Mouse (Mus musculus) fat pad, adult 2 months (tissue): ENCODE data around the gene Mgll.
A peak's percentile ranks its signal among the peaks of the same experiment; 100 is the strongest.

Experiments
- DNase-seq: peaks from one replicate; pipeline ENCODE4 v3.0.0-alpha.2; 2011; ENCODE audit warnings: low read depth, low spot score; ENCODE audit errors: extremely low read depth

Mgll gene

DNA sequence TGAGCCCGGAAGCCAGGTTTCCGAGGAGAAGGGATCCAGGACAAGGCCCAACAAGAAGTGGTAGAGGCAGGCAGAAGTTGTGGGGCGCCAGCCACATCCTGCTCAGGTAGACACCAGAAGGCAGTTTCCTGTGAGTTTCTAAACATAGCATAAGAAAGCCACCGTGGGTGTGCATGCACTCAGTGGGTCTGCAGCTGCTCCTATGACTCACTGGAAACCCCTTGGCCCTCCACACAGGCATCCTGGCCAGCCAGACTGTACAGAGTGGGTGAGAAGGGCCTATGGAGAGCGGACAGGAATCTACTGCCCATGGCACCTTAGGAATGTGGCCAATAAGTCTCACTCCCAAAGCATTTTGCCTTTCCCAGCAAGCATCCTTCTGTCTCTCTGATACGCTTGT is 45.5 kb downstream of the Mgll start:
- no peak for DNase-seq

DNA sequence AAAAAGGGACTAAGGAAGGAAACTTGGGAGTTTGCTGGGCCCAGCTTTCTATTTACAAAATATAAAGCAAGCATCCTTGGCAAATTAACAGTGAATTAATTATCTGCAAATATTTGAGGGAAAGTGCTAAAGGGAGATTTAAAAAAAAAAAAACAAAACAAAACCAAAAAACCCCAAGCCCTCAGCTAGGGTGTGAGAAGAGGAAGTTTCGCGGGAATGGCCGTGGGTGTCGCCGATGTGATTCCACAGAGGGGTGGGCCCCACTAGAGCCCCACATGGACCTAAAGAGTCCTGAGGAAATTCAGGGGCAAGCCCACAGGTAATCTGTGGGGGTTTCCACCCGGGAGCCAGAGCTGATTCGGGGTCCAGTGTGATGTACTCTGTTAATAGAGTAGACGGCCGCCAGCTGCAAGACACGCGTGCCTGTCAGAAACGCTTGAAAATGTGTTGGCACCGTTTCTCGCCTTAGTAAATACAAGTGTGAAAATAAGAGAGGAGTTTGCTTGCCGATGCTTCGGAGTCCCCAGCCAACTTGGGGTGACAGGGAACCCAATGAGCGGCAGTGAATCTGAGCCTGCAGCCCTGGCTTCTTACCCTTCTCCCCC is 46.2 kb downstream of the Mgll start:
- DNase-seq, result no peak

DNA sequence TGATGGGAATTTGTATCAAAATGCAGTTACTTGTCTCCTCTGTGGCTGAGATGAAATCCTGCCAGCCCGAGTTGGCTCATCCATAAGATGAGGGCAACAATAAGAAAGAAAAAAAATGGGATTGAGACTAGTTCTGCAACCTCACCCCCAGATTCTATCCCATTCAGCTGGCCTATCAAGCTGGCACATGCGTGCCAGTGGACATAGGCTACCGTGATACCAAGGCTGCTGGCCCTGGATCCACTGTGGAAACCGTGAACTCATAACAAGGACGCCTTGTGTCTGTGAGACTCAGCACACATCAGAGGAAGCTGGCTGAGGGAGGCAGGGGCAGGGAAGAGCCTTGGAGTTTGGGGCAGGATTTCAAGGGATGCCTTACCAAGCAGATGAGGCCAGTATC is 46.8 kb downstream of the Mgll start:
- DNase-seq, result no peak

DNA sequence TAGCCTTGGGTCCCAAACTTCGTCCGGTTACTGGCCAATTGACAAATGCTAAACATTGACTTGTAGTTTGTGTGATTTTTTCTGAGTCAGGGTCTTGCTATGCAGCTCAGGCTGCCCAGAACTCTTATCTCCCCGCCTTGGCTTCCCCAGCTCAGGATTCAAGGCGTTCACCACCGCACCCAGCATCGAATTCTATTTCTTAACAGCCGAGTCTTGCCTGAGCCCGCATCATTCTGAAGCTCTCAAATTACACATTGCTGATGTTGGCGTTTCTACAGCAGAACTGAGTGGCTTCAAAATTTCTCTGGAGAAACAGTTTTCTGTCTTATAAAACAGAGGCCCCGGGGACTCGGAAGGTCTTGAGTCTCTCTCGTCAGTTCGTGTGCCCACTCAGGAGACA is 47.8 kb downstream of the Mgll start:
- DNase-seq, result no peak

DNA sequence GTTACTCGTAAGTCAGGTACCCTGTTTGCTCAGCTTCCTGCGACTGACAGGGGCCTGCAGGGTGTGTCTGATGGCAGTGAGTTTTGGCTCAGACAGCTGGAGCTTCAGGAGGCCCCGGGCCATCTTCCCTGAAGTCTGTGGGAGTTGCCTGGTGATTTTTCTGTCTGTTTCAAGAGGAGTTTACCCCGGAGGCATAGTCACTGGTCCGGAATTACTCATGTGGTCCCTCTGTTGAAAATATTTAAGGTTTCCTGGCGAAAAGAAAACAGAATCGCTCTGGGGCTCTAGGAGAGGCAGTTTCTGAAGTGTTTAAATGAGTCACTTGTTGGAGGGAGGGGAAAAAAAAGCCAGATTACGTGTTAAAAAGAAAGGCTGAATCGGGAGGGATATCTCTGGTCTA is 49.8 kb downstream of the Mgll start:
- DNase-seq, result no peak

DNA sequence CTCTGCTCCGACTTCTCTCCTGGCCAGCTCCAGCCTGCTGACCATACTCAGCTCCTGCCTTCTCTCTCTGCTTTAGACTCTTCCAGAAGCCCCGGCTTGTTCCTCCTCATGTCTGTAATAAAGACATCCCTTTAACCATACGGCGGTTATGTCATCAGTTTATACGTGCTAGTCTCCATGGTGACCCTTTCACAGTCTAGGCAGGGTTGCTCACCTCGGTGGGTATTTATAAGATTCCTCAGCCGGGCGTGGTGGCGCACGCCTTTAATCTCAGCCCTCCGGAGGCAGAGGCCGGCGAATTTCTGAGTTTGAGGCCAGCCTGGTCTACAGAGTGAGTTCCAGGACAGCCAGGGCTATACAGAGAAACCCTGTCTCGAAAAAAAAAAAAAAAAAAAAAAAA is 51.1 kb downstream of the Mgll start:
- no peak for DNase-seq

DNA sequence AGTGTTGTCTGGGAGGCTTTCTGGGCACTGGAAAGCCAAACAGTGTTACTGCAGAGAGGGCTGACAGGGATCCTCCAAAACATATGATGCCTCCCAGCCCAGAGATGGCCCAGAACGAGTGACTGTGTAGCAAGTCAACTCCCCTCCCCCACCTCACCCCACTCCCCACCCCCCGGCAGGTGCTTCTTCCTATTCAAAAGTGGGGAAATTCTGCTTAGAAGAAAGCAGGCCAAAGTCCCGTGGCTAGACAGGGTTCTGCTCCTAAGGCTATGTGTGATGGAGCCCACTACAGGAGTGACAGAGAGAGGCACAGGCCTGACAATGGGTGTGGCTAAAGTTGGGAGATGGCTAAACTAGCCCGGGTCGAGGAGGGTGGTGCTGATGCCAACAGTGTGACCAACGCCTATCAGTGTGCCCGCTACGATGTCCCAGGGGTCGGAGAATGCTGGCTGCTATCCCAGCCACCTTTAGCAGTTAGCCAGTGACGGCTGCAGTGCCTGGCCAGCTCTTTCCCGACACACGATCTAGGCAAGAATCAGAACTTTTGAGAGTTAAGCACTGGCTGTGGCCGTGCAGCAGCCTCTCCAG is 52.2 kb downstream of the Mgll start:
- no peak for DNase-seq

DNA sequence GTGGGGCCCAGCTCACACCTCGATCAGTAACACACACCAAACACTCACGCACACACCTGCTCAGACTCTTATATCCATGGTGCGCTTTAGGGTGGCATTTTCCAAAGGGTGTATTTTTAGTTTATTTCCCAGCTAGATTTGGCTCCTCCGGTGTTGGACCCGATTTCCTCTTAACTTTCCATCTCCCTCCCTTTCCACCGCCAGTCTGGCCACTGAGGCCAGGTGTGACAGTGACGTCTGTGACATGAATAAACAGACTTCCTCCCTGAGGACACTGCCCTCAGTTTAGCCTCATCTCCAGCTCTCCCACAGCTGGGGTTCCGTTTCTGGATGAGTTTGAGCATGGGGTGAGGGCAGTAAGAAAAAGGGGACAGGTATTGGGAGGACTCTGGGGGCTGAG is 52.8 kb downstream of the Mgll start:
- DNase-seq, result no peak

DNA sequence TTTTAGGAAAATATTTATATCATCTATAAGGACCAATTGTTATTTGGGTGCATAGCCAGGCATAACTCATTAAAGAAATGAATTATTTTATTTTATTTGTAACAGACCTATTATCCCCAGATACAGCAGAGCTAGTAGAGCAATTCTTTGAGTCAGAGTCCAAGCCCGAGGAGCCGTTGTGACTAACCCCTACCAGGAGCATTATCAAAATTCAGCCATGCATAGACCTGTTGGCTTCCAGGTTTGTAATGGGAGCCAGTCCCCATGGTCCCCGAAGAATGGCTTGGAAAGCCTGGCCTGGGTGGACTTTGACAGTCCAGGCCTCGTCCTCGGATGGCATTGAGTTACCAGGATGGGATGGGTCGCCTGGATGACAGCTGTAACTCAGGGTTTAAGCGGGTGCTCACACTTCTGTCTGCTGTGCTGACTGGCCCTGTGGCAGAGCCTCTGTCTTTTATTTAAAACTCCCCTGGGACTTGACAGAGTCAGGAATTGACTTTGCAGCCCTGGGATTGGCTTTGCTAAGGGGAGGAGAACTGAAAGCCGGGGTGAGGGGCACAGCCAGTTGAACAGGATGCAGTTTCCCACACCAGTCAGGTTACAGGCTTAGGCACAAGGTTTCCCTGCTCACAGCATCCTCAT is 54.0 kb downstream of the Mgll start:
- DNase-seq, result no peak

DNA sequence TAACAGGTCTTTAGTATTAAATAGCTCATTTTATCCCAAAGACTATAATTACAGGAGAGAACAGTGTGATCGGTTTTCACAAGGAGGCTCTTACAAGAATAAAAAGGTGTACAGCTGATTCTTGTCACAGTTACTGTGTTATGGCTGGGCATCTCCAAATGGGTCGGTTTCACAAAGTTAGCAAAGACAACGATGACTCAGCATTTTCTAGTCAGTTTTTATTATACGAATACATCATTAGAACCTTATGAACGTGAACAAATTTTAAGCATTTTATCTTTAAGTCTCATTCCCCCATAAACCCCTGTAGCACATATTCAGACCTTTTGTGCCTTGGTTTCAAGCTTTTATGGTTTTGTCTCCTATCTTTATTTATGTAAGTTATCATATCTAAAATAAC is 55.5 kb downstream of the Mgll start:
- no peak for DNase-seq

DNA sequence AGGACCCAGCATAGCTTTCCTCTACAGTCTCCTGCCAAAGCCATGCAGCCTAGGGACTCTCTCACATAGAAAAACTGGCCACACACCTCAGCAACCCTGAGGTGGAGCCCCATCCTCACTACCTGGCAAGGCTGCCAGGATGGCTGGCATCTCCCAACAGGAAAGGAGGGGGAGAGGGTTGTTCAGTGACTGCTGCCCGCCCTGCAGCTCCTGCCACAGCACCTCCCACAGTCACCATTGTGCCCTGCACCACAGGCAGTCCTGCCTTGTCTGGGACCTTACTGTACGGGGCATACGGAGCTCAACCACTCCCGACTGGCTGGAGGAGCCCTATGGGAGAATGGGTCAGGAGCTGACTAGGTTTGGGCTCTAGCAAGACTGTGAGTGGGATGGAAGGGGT is 57.7 kb downstream of the Mgll start:
- DNase-seq, result no peak

DNA sequence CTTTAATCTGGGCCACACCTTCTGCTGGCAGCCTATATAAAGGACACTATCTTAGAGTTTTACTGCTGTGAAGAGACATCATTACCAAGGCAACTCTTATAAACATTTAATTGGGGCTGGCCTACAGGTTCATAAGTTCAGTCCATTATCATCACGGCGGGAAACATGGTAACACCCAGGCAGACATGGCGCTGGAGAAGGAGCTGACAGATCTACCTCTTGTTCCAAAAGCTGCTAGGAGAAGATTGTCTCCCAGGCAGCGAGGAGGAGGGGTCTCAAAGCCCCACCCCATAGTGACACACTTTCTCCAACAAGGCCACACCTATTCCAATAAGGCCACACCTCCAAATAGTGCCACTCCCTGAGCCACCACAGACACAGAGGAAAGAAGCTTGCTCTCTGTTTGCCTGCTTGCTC is 58.8 kb downstream of the Mgll start:
- no peak for DNase-seq

DNA sequence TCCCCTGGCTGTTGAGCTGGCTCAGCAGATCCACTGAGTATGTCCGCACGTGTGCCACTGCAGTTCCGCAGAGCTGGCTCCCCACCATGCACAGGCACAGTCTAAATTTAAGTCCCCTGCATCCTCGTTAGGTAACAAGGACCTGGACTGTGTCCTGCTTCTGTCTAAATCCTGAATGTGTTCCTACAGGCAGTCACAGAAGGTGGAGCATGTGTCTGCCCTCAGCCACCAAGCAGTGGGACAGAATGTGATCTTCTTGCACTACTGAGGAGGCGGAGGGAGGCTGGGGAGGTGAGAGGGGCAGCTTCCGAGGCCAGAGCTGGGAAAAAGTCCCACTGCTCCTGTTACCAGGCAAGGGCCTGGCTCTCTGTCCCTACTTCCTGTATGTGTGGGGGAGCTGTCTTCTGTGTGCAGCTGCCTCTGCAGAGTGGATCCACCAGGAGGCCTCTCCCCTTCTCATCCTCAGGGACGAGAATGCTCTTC is 60.5 kb downstream of the Mgll start:
- DNase-seq, result no peak

DNA sequence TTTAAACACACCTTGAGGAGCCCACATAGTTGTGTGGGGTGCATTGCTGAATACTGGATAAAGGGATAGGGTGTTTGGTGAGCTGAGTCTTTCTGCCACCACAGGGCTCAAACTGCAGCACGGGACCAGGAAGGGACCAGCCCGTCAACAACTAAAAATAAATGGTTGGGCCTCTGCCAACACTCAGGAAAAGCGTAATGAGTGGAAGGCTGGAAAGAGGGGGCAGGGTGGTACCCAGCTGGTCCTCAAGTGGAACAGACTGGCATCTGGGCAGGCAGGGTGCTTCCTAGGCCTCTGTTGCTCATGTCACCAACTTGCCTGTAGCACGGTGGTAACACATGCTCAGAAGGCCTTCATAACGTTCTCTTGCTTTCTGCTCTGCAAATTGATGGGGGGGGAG is 61.1 kb downstream of the Mgll start:
- DNase-seq, result no peak

DNA sequence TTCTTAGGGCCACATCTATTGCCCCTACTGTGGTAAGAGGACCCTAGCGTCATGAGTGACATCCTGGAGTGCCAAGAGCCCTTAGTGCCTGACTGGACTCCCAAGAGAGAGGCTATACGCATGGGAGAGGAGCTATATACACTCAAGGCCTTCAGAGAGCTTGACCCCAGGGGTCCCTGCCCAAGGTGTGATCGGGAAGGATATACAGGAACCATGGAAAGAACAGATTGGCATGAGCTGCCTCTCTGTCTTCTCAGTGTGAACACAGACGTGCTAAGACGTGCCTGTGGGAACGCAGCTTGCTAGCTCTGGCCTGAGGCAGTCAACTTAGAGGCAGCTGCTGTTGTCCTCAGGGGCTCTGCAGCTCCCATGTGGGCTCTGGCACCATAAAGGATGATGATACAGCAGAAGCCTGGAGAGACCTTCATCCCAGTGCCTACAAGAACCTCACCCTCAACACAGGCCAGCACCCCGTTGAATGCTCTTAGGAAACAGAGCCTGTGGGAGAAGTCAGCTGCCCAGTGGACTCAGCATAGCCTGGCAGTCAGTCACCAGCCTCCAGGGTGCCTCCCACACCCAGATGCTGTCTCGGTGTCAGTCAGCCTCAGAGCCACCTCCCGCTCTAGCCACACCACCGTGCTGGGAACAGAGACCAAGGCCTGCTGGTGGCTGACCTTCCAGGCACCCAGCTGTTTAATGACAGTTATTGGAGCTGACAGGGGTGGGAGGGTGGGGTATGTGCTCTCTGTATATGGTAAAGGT is 61.8 kb downstream of the Mgll start:
- no peak for DNase-seq

DNA sequence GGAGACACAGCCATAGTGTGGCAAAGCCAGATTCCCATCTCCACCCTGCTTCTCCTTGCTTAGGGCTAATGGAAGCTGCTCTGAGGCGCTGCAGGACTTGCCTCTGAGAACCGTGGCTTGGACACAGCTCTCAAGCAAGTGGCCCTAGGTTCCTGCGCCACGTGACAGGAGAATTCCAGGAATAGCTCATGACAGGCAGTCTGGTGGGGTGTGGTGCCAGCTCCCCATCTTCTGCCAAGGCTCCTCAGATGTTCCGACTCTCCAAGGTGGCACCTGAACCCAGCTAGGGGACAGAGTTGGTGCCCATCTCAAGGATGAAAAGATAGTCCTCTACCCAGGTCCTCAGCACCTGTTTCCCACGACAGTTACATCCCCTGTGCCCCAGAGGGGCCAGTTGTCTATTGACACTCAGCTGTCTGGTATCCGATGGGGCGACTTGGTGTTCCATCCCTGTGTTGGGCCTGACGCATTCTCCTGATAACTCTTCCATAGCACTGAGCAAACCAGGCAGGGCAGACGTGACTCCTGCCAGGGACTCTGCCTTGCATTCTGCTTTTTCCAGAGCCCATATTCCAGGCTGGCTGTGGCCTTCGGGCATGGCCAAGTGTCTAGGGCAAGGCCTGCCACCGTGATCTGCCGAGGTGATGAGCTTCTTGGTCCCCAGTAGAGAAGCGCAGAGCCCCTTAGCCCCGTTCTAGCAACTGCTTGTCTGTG is 62.7 kb downstream of the Mgll start:
- DNase-seq, result no peak

DNA sequence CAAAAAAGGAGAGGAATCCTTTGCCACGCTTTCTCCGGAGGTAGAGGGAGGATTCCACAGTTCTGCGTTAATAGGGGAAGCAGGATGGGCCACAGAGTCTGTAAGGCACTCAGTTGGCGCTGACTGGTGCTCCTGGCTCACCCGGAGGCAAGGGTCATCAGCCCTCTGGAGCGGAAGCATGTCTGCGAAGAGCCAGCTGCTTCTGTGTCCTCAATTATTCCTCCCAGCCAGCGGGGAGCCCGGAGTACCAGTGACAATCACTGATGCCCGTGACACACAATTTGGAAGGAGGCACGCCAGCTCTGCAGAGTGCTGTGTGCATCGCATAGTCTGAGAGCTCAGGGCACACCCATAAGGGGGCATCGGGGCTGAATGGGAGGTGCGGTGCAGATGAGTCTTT is 63.3 kb downstream of the Mgll start:
- no peak for DNase-seq

DNA sequence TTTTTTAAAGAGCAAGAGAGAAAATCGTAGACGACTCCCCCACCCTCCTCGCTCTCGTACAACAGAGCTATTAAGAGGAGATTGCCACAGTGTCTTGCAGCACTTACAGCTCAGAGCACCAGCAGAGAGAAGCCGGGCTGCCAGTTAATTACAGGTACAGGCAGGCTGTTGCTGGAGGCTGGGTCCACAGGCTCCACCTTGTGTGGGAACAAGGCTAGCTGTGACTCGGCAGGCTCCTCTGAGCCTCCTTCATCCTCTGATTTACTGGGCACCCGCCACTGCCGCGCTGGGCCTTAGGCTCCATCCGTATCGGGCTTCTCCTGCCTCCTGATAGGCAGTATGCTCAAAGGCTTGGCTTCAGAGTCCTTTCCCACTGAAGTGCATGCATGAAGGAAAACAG is 64.0 kb downstream of the Mgll start:
- DNase-seq, result peak; percentile 33

DNA sequence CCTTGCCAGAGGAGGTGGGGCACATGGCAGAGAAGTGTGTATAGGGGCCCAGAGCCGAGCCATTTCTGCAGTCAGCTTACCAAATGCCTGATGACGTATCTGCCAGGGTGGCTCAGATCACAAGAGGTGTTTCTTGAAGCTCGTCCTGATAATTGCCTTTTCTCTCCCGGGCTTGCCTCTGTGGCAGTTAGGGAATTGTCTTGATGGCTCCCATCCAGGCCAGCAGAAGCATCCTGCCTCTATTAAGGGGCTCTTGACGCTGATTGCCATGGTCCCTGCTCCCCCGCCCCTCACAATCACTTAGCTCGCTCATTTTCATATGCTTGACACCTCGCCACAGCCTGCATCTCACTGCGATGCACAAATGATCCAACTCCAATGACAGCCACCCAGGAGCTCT is 67.1 kb downstream of the Mgll start:
- no peak for DNase-seq

DNA sequence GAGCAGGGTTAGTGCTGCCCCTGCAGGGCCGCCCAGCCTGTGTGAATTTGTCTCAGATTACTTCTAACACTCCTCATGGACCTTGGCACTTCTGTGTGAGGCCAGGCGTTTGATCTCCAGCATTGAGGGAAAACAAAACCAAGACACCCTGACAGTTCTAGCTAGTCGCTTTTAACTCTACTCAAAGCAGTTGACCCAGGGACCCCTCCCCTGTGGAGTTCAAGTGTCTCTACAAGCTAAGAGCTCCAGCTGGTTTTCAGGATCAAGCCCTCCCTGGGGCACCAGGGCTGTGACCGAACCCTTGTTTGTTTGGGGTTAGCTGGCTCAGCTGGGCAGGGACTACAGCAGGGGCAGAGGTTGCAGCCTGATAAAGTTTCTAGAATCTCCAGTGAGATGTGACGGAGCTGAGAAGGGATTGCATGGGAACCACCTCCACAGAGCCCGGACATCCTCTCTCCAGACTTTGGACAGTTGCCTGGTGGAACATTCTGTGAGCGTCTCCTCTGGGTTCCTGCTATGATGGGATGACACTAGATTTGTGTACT is 68.0 kb downstream of the Mgll start:
- no peak for DNase-seq

DNA sequence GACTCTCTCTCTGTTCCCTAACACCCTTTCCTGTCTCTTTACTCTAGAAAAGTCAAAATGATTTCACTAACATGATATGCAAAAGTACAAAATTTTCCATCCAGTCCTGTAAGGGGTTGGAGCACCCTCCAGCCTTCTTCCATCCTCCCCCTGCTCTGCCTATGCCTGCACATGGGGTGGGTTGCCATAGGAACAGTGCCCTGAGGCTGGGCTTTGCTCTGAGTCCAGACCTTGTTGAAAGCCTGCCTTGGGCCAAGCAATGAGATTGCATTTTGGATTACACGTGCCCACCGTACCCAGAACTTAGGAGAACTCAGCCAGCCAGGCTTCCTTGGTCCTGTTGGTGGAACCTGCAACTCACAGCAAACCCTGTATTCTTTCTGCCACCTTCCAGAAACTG is 69.0 kb downstream of the Mgll start:
- no peak for DNase-seq
